1 mouse cellular context compared by ENCODE assay signal in genomic region chr19:5653969-5654719, GRCm38 (mm10).
TF ChIP-seq lines count a peak whose summit lies in the region.

No protein-coding gene starts in this region.

TF ChIP-seq in ES-E14, 5 proteins besides CTCF, POLR2A, EP300 and RAD21 (continued from another document):
- TF ChIP-seq HCFC1 (IDR thresholded peaks at IDR 0.05; ENCODE audit: borderline replicate concordance, insufficient read depth, low read length), result no peak
